9 mouse cellular contexts compared by ENCODE assay signal in the genomic region with DNA sequence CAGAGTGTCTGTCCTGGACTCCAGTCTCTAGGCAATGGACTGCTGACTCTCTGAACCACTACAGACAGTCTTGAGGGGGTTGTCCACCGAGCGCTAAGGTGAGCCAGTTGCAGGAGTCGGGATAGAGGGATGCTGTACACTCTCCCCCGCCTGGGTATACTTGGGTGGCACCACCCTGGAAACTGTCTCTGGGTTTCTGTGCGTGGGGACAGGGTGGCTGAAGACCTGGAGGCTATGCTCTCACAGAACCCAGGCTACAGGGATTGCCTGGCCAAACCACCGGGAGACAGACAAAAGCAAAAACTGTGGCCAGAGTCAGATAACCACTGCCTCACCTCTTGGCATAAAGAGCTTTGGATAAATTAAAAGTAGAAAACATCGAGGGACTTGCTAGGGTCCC. TPM values are rescaled to one million over a fixed set of nuclear protein-coding genes. Genes with fewer than 3 reads are reported as not detected.
A peak's percentile ranks its signal among the peaks of the same experiment; 100 is the strongest.
DNase-seq lines count a peak whose midpoint lies in the region; ATAC-seq and TF ChIP-seq lines count a peak whose summit lies in the region.
"Had no signal": no experiment of that assay in that cellular context is flagged by ENCODE, and none has a peak within 500 bp of the region (broad histone marks: within the 10 kb centered on the region; RNA-seq: fewer than 3 reads in every experiment).

No protein-coding gene starts in this region.

- ATAC-seq in lung, postnatal 0 days = no peak
- no peak for ATAC-seq in forebrain, postnatal 0 days
- no peak for ATAC-seq in liver, embryonic 12.5 days
- no peak for ATAC-seq in stomach, embryonic 16.5 days (ENCODE audit: insufficient read depth, low FRiP score)

- H3K4me1 ChIP-seq in lung, postnatal 0 days (ENCODE audit: insufficient read depth, low read depth, low read length) = peaks cover 14% of the 10 kb centered on the region; the same call in 1 of the 2 replicates
- H3K4me1 ChIP-seq in forebrain, postnatal 0 days (ENCODE audit: insufficient read depth) = peaks cover 14% of the 10 kb centered on the region
- H3K4me1 ChIP-seq in liver, embryonic 12.5 days = peaks cover 28% of the 10 kb centered on the region
- peaks cover 13% of the 10 kb centered on the region; the same call in 1 of the 2 replicates for H3K4me1 ChIP-seq in stomach, embryonic 16.5 days (ENCODE audit: control insufficient read depth, insufficient read depth, low read length)

- WGBS in lung, postnatal 0 days = 78% methylated on average over 7 of the region's 7 CpGs
- WGBS in forebrain, postnatal 0 days = 81% methylated on average over 7 of the region's 7 CpGs
- 60% methylated on average over 7 of the region's 7 CpGs for WGBS in liver, embryonic 12.5 days (ENCODE audit: insufficient replicate concordance)
- WGBS in stomach, embryonic 16.5 days = 84% methylated on average over 7 of the region's 7 CpGs

- no peaks in the 10 kb centered on the region for H3K27me3 ChIP-seq in lung, postnatal 0 days (replicated peaks; ENCODE audit: insufficient read depth, low read length)
- no peaks in the 10 kb centered on the region for H3K27me3 ChIP-seq in forebrain, postnatal 0 days (ENCODE audit: insufficient read depth, low read length)
- H3K27me3 ChIP-seq in liver, embryonic 12.5 days (replicated peaks) = peaks cover 66% of the 10 kb centered on the region
- no peaks in the 10 kb centered on the region for H3K27me3 ChIP-seq in stomach, embryonic 16.5 days (ENCODE audit: control insufficient read depth, insufficient read depth, low read length)

- H3K27ac ChIP-seq in lung, postnatal 0 days (ENCODE audit: low read length) = no peak overlapping the region
- peak overlapping the region; percentile 91; the same call in 1 of the 2 replicates for H3K27ac ChIP-seq in forebrain, postnatal 0 days (ENCODE audit: low read depth, low read length)
- no peak overlapping the region for H3K27ac ChIP-seq in liver, embryonic 12.5 days
- no peak overlapping the region for H3K27ac ChIP-seq in stomach, embryonic 16.5 days (ENCODE audit: low read length)

- peak overlapping the region; percentile 75 for H3K4me3 ChIP-seq in lung, postnatal 0 days (ENCODE audit: low read depth, low read length)
- peak overlapping the region; percentile 83 for H3K4me3 ChIP-seq in forebrain, postnatal 0 days (ENCODE audit: low read depth, low read length)
- peak overlapping the region; percentile 67 for H3K4me3 ChIP-seq in liver, embryonic 12.5 days
- H3K4me3 ChIP-seq in stomach, embryonic 16.5 days (replicated peaks; ENCODE audit: low read length) = peak overlapping the region; percentile 77

- peak overlapping the region; percentile 97 for H3K4me2 ChIP-seq in lung, postnatal 0 days (replicated peaks; ENCODE audit: low read depth, low read length)
- peak overlapping the region; percentile 70 for H3K4me2 ChIP-seq in forebrain, postnatal 0 days (ENCODE audit: low read depth)
- H3K4me2 ChIP-seq in liver, embryonic 12.5 days = peak overlapping the region; percentile 98
- H3K4me2 ChIP-seq in stomach, embryonic 16.5 days (ENCODE audit: low read depth, low read length) = 0 out of 2 replicates have a peak overlapping the region, but pooled peaks have one; percentile 68

- no peak for DNase-seq in lung, postnatal 0 days (ENCODE audit: low spot score)
- no peak for DNase-seq in lung, postnatal 4 days
- no peak for DNase-seq in forebrain, postnatal 0 days
- no peak for DNase-seq in T-cell, adult 2 months (ENCODE audit: low spot score)
- DNase-seq in spleen, adult 18-20 months = no peak
- no peak for DNase-seq in adrenal gland, postnatal 14 days
- DNase-seq: right cerebral cortex, adult 18-20 months had no signal

- H3K36me3 ChIP-seq in lung, postnatal 0 days (ENCODE audit: insufficient read depth, low read length) = no peaks in the 10 kb centered on the region
- H3K36me3 ChIP-seq in forebrain, postnatal 0 days (ENCODE audit: insufficient read depth) = peaks cover 24% of the 10 kb centered on the region
- peaks cover 4% of the 10 kb centered on the region; the same call in 1 of the 2 replicates for H3K36me3 ChIP-seq in liver, embryonic 12.5 days
- 0 out of 2 replicates have a peak, but pooled peaks cover 4% of the 10 kb centered on the region for H3K36me3 ChIP-seq in stomach, embryonic 16.5 days (ENCODE audit: control insufficient read depth, insufficient read depth, low read length)

- no peak overlapping the region for H3K9ac ChIP-seq in lung, postnatal 0 days (replicated peaks; ENCODE audit: low read depth)
- peak overlapping the region; percentile 99 for H3K9ac ChIP-seq in forebrain, postnatal 0 days
- no peak overlapping the region for H3K9ac ChIP-seq in liver, embryonic 12.5 days
- H3K9ac ChIP-seq in stomach, embryonic 16.5 days (ENCODE audit: low read length) = peak overlapping the region; percentile 94; the same call in 1 of the 2 replicates

- TF ChIP-seq EP300 in lung, postnatal 0 days (IDR thresholded peaks at IDR 0.05) = no peak

- TF ChIP-seq CTCF in lung, postnatal 0 days (IDR thresholded peaks at IDR 0.05) = no peak
- no peak for TF ChIP-seq CTCF in forebrain, postnatal 0 days (IDR thresholded peaks at IDR 0.05; ENCODE audit: low read depth)

- no peaks in the 10 kb centered on the region for H3K9me3 ChIP-seq in lung, postnatal 0 days (ENCODE audit: low read length)
- H3K9me3 ChIP-seq in forebrain, postnatal 0 days (ENCODE audit: low read length) = no peaks in the 10 kb centered on the region
- no peaks in the 10 kb centered on the region for H3K9me3 ChIP-seq in liver, embryonic 12.5 days (replicated peaks)
- no peaks in the 10 kb centered on the region for H3K9me3 ChIP-seq in stomach, embryonic 16.5 days (replicated peaks; ENCODE audit: control insufficient read depth, low read length)

RNA-seq across cellular contexts. Expression of gene Tmem44, which starts 1.1 kb away (rescaled TPM):
- polyA plus RNA-seq in lung, postnatal 0 days (2015; fragmentation: Nextera tagmentation; extraction: Ambion mirVana) = 17.9 and 21.0 TPM in 2 replicates
- 107 and 113 TPM in 2 replicates for total RNA-seq in forebrain, postnatal 0 days (2014; rRNA removed)
- polyA plus RNA-seq in forebrain, postnatal 0 days (2015; fragmentation: Nextera tagmentation; extraction: Ambion mirVana) = 66.1 and 66.6 TPM in 2 replicates
- 1.5 and 1.7 TPM in 2 replicates for polyA plus RNA-seq in liver, embryonic 12.5 days (2016; fragmentation: Nextera tagmentation; extraction: Ambion mirVana)
- polyA plus RNA-seq in stomach, embryonic 16.5 days (2015; fragmentation: Nextera tagmentation; extraction: Ambion mirVana) = 8.4 and 11.0 TPM in 2 replicates
- 6.0 and 9.1 TPM in 2 replicates for total RNA-seq in adrenal gland, postnatal 14 days (2021)

RNA-seq across cellular contexts. Expression of gene Lsg1, which starts 37.9 kb away (rescaled TPM):
- polyA plus RNA-seq in lung, postnatal 0 days (2015; fragmentation: Nextera tagmentation; extraction: Ambion mirVana) = 28.2 and 30.3 TPM in 2 replicates
- 20.4 and 27.7 TPM in 2 replicates for total RNA-seq in forebrain, postnatal 0 days (2014; rRNA removed)
- polyA plus RNA-seq in forebrain, postnatal 0 days (2015; fragmentation: Nextera tagmentation; extraction: Ambion mirVana) = 40.8 and 41.4 TPM in 2 replicates
- polyA plus RNA-seq in liver, embryonic 12.5 days (2016; fragmentation: Nextera tagmentation; extraction: Ambion mirVana) = 49.2 and 50.9 TPM in 2 replicates
- 50.3 and 51.6 TPM in 2 replicates for polyA plus RNA-seq in stomach, embryonic 16.5 days (2015; fragmentation: Nextera tagmentation; extraction: Ambion mirVana)
- total RNA-seq in adrenal gland, postnatal 14 days (2021) = 31.0 and 33.2 TPM in 2 replicates

RNA-seq across cellular contexts. Expression of gene Fam43a, which starts 50.0 kb away (rescaled TPM):
- 19.5 and 20.9 TPM in 2 replicates for polyA plus RNA-seq in lung, postnatal 0 days (2015; fragmentation: Nextera tagmentation; extraction: Ambion mirVana)
- total RNA-seq in forebrain, postnatal 0 days (2014; rRNA removed) = 12.3 and 17.4 TPM in 2 replicates
- polyA plus RNA-seq in forebrain, postnatal 0 days (2015; fragmentation: Nextera tagmentation; extraction: Ambion mirVana) = 10.0 and 10.5 TPM in 2 replicates
- 8.8 and 9.2 TPM in 2 replicates for polyA plus RNA-seq in liver, embryonic 12.5 days (2016; fragmentation: Nextera tagmentation; extraction: Ambion mirVana)
- 15.5 and 16.7 TPM in 2 replicates for polyA plus RNA-seq in stomach, embryonic 16.5 days (2015; fragmentation: Nextera tagmentation; extraction: Ambion mirVana)
- total RNA-seq in adrenal gland, postnatal 14 days (2021) = 33.6 and 48.4 TPM in 2 replicates

Comparison
In these comparisons a context has a peak if more than half of its experiments do, and no peak if none do; other contexts are left out.
1. H3K9ac ChIP-seq: peak in forebrain, postnatal 0 days (single experiment) and stomach, embryonic 16.5 days (single experiment); none in lung, postnatal 0 days (single experiment) and liver, embryonic 12.5 days (single experiment).
2. Peak in every context shown above with its lines, with median percentiles within 50 percentile points of each other: H3K4me2 ChIP-seq and H3K4me3 ChIP-seq.